Mouse (Mus musculus): ENCODE measurements at regions not wholly inside any gene's neighbourhood (a gene's known extent, or its start where the extent isn't known, plus 50 kb on each side); places are given as distances from the start of the nearest gene placed in this dataset.

GRCm38 (mm10) chr16:84603465-84604205 lies 88.7 kb downstream of the A730009L09Rik start:
- Histone ChIP-seq H3K27me3 (ENCODE audit: control insufficient read depth in 1 of 2, insufficient read depth in 2 of 2, low read length in 2 of 2) (no peaks in the 10 kb centered on the region), H3K9ac (ENCODE audit: control insufficient read depth, low read depth, low read length, poor library complexity, severe bottlenecking) (no peak overlapping the region), H3K79me2 (ENCODE audit: control insufficient read depth, insufficient read depth, low read length, poor library complexity) (no peaks in the 10 kb centered on the region), H3K9me3 (replicated peaks; ENCODE audit: insufficient read depth, low read length) (no peaks in the 10 kb centered on the region), H3K4me3 (ENCODE audit: control insufficient read depth in 1 of 2, insufficient read depth in 1 of 2, low read depth in 2 of 2, low read length in 2 of 2) (no peak overlapping the region), H3K27ac (ENCODE audit: control insufficient read depth, low read depth, low read length) (no peak overlapping the region), H3K4me1 (ENCODE audit: control insufficient read depth in 1 of 2, insufficient read depth in 2 of 2, low read length in 2 of 2) (no peaks in the 10 kb centered on the region), H3K36me3 (ENCODE audit: control insufficient read depth in 1 of 2, insufficient read depth in 2 of 2, low read length in 2 of 2) (no peaks in the 10 kb centered on the region)
- DNase-seq (ENCODE audit: low read depth, low spot score) = no peak
- TF ChIP-seq SMC3 (IDR thresholded peaks at IDR 0.05; ENCODE audit: low read depth, low read length) (no peak), SIN3A (IDR thresholded peaks at IDR 0.05; ENCODE audit: low read length) (no peak), KAT2A (conservative IDR thresholded peaks at IDR 0.05; ENCODE audit: low read depth, low read length) (no peak)

DNA sequence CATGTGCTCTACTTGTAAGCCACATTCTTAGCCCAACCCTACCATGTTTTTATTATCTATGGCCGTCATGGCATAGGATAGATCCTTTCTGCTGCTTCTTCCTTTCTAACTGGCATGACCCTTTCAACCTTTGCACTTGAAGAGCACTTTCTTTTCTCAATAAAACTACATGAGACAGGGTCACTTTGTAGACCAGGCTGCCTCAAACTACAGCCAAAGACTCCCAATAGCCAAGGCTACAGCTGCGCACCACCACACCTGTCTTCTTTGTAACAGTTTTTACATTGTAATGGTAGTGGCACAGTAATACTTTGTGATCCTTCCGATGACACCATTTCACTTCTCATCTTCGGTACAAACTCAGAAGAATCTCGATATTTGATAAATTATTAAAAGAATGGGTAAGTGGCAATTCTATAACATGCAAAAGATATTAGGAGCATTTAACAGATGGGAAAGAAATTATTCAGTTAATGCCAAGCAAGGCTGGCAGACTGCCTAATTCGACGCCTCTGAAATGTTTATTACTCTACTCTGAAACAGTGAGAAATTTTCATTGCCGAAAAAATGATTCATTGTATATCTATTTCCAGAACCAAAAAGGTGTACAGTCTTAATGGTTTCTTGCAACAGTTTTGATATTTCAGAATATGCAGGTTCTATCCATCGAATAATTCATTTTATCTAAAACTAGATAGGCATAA lies 89.5 kb downstream of the A730009L09Rik start:
- no peak overlapping the region for H3K27ac ChIP-seq (ENCODE audit: control insufficient read depth, low read depth, low read length)

GRCm38 (mm10) chr16:84606010-84606803 lies 91.3 kb downstream of the A730009L09Rik start:
- Histone ChIP-seq H3K36me3 (ENCODE audit: control insufficient read depth in 1 of 2, insufficient read depth in 2 of 2, low read length in 2 of 2) (no peaks in the 10 kb centered on the region), H3K4me3 (ENCODE audit: control insufficient read depth in 1 of 2, insufficient read depth in 1 of 2, low read depth in 2 of 2, low read length in 2 of 2) (no peak overlapping the region), H3K4me1 (ENCODE audit: control insufficient read depth in 1 of 2, insufficient read depth in 2 of 2, low read length in 2 of 2) (no peaks in the 10 kb centered on the region), H3K9ac (ENCODE audit: control insufficient read depth, low read depth, low read length, poor library complexity, severe bottlenecking) (no peak overlapping the region), H3K27ac (ENCODE audit: control insufficient read depth, low read depth, low read length) (no peak overlapping the region), H3K79me2 (ENCODE audit: control insufficient read depth, insufficient read depth, low read length, poor library complexity) (no peaks in the 10 kb centered on the region), H3K27me3 (ENCODE audit: control insufficient read depth in 1 of 2, insufficient read depth in 2 of 2, low read length in 2 of 2) (no peaks in the 10 kb centered on the region), H3K9me3 (replicated peaks; ENCODE audit: insufficient read depth, low read length) (no peaks in the 10 kb centered on the region)
- no peak for TF ChIP-seq UBTF (IDR thresholded peaks at IDR 0.05; ENCODE audit: borderline replicate concordance, insufficient read depth, low read depth, low read length)
- TF ChIP-seq POLR2AphosphoS2 (IDR thresholded peaks at IDR 0.05; ENCODE audit: low read length) = no peak
- TF ChIP-seq CHD2 (IDR thresholded peaks at IDR 0.05; ENCODE audit: low read length) = no peak
- no peak for TF ChIP-seq MYB (IDR thresholded peaks at IDR 0.05; ENCODE audit: low read depth, low read length)
- TF ChIP-seq RCOR1 (IDR thresholded peaks at IDR 0.05; ENCODE audit: low read depth, low read length) = no peak
- no peak for TF ChIP-seq TBP (IDR thresholded peaks at IDR 0.05; ENCODE audit: low read depth, low read length)
- no peak for TF ChIP-seq SIN3A (IDR thresholded peaks at IDR 0.05; ENCODE audit: low read length)
- no peak for TF ChIP-seq POLR2AphosphoS5 (IDR thresholded peaks at IDR 0.05; ENCODE audit: borderline replicate concordance, low read depth, low read length)
- TF ChIP-seq GATA1 (IDR thresholded peaks at IDR 0.05; ENCODE audit: low read depth, low read length) = no peak
- DNase-seq (ENCODE audit: low read depth, low spot score) = no peak

More for the DNA sequence above, 89.5 kb downstream of the A730009L09Rik start:
- no peak overlapping the region for H3K9ac ChIP-seq (ENCODE audit: control insufficient read depth, low read depth, low read length, poor library complexity, severe bottlenecking)
- no peaks in the 10 kb centered on the region for H3K27me3 ChIP-seq (ENCODE audit: control insufficient read depth in 1 of 2, insufficient read depth in 2 of 2, low read length in 2 of 2)
- no peak overlapping the region for H3K4me3 ChIP-seq (ENCODE audit: control insufficient read depth in 1 of 2, insufficient read depth in 1 of 2, low read depth in 2 of 2, low read length in 2 of 2)
- no peaks in the 10 kb centered on the region for H3K36me3 ChIP-seq (ENCODE audit: control insufficient read depth in 1 of 2, insufficient read depth in 2 of 2, low read length in 2 of 2)
- H3K9me3 ChIP-seq (replicated peaks; ENCODE audit: insufficient read depth, low read length) = no peaks in the 10 kb centered on the region
- no peaks in the 10 kb centered on the region for H3K4me1 ChIP-seq (ENCODE audit: control insufficient read depth in 1 of 2, insufficient read depth in 2 of 2, low read length in 2 of 2)
- DNase-seq (ENCODE audit: low read depth, low spot score) = no peak
- no peak for TF ChIP-seq MYC (IDR thresholded peaks at IDR 0.05; ENCODE audit: low read depth, low read length)
- no peak for TF ChIP-seq NELFE (IDR thresholded peaks at IDR 0.05; ENCODE audit: low read depth, low read length)
- H3K79me2 ChIP-seq (ENCODE audit: control insufficient read depth, insufficient read depth, low read length, poor library complexity) = no peaks in the 10 kb centered on the region
